Mouse (Mus musculus): ENCODE data around the gene Ncor2.

Gene Ncor2

GRCm38 (mm10) chr5:125170107-125170842, 8.7 kb downstream of the Ncor2 start:
- no peak for DNase-seq (ENCODE audit: low read depth, low spot score)

GRCm38 (mm10) chr5:125168101-125168500, 10.9 kb downstream of the Ncor2 start:
- no peak for DNase-seq (ENCODE audit: low read depth, low spot score)

GRCm38 (mm10) chr5:125167524-125167923, 11.5 kb downstream of the Ncor2 start:
- no peak for DNase-seq (ENCODE audit: low read depth, low spot score)

- no peak for DNase-seq (ENCODE audit: low read depth, low spot score)
These were observed 13.0 kb downstream of the Ncor2 start for GRCm38 (mm10) chr5:125165993-125166392.

GRCm38 (mm10) chr5:125164465-125165167, 14.4 kb downstream of the Ncor2 start:
- DNase-seq (ENCODE audit: low read depth, low spot score) = no peak

GRCm38 (mm10) chr5:125163441-125164050, 15.5 kb downstream of the Ncor2 start:
- DNase-seq (ENCODE audit: low read depth, low spot score) = no peak

GRCm38 (mm10) chr5:125162461-125162860, 16.6 kb downstream of the Ncor2 start:
- DNase-seq (ENCODE audit: low read depth, low spot score) = no peak

GRCm38 (mm10) chr5:125159804-125160405, 19.1 kb downstream of the Ncor2 start:
- no peak for DNase-seq (ENCODE audit: low read depth, low spot score)

- DNase-seq (ENCODE audit: low read depth, low spot score) = no peak
These were observed 19.7 kb downstream of the Ncor2 start for GRCm38 (mm10) chr5:125159293-125159692.

GRCm38 (mm10) chr5:125158232-125158961, 20.6 kb downstream of the Ncor2 start:
- no peak for DNase-seq (ENCODE audit: low read depth, low spot score)

GRCm38 (mm10) chr5:125157375-125158033, 21.5 kb downstream of the Ncor2 start:
- no peak for DNase-seq (ENCODE audit: low read depth, low spot score)

GRCm38 (mm10) chr5:125156418-125157205, 22.4 kb downstream of the Ncor2 start:
- DNase-seq (ENCODE audit: low read depth, low spot score) = no peak

GRCm38 (mm10) chr5:125155451-125155850, 23.6 kb downstream of the Ncor2 start:
- no peak for DNase-seq (ENCODE audit: low read depth, low spot score)

GRCm38 (mm10) chr5:125154989-125155388, 24.0 kb downstream of the Ncor2 start:
- DNase-seq (ENCODE audit: low read depth, low spot score) = no peak

- DNase-seq (ENCODE audit: low read depth, low spot score) = no peak
These were observed 24.8 kb downstream of the Ncor2 start for GRCm38 (mm10) chr5:125154178-125154577.

GRCm38 (mm10) chr5:125153201-125153816, 25.7 kb downstream of the Ncor2 start:
- no peak for DNase-seq (ENCODE audit: low read depth, low spot score)

GRCm38 (mm10) chr5:125151872-125152534, 27.0 kb downstream of the Ncor2 start:
- DNase-seq (ENCODE audit: low read depth, low spot score) = no peak

- DNase-seq (ENCODE audit: low read depth, low spot score) = no peak
These were observed 28.0 kb downstream of the Ncor2 start for GRCm38 (mm10) chr5:125150951-125151564.

- DNase-seq (ENCODE audit: low read depth, low spot score) = no peak
These were observed 29.9 kb downstream of the Ncor2 start for GRCm38 (mm10) chr5:125149142-125149541.
